In genomic region chr16:26041021-26041928, GRCm38 (mm10) we compare ENCODE assay signal across 8 mouse cellular contexts.
A peak's percentile ranks its signal among the peaks of the same experiment; 100 is the strongest.
DNase-seq lines count a peak whose midpoint lies in the region; ATAC-seq and TF ChIP-seq lines count a peak whose summit lies in the region.

No protein-coding gene starts in this region.

- TF ChIP-seq CTCF in hindbrain, postnatal 0 days (IDR thresholded peaks at IDR 0.05; ENCODE audit: low read depth), result no peak
- TF ChIP-seq CTCF in stomach, postnatal 0 days (IDR thresholded peaks at IDR 0.05; ENCODE audit: low read depth), result no peak

- no peaks in the 10 kb centered on the region for H3K27me3 ChIP-seq in hindbrain, embryonic 11.5 days (ENCODE audit: control insufficient read depth, insufficient read depth, low read length)
- H3K27me3 ChIP-seq in hindbrain, postnatal 0 days (ENCODE audit: insufficient read depth, low read length), result no peaks in the 10 kb centered on the region
- H3K27me3 ChIP-seq in liver, embryonic 12.5 days (replicated peaks), result no peaks in the 10 kb centered on the region
- no peaks in the 10 kb centered on the region for H3K27me3 ChIP-seq in stomach, postnatal 0 days (ENCODE audit: control insufficient read depth, insufficient read depth, low read length)

- no peaks in the 10 kb centered on the region for H3K9me3 ChIP-seq in hindbrain, embryonic 11.5 days (ENCODE audit: control insufficient read depth, low read length)
- H3K9me3 ChIP-seq in hindbrain, postnatal 0 days (ENCODE audit: low read length), result no peaks in the 10 kb centered on the region
- H3K9me3 ChIP-seq in liver, embryonic 12.5 days (replicated peaks), result no peaks in the 10 kb centered on the region
- no peaks in the 10 kb centered on the region for H3K9me3 ChIP-seq in stomach, postnatal 0 days (ENCODE audit: control insufficient read depth, low read length)

- WGBS in hindbrain, embryonic 11.5 days, result 65% methylated on average over 12 of the region's 12 CpGs
- 68% methylated on average over 12 of the region's 12 CpGs for WGBS in hindbrain, postnatal 0 days
- 17% methylated on average over 12 of the region's 12 CpGs for WGBS in liver, embryonic 12.5 days (ENCODE audit: insufficient replicate concordance)
- 37% methylated on average over 12 of the region's 12 CpGs for WGBS in stomach, postnatal 0 days

- no peak overlapping the region for H3K9ac ChIP-seq in hindbrain, embryonic 11.5 days (ENCODE audit: low read depth, low read length)
- no peak overlapping the region for H3K9ac ChIP-seq in hindbrain, postnatal 0 days (replicated peaks; ENCODE audit: low read length)
- no peak overlapping the region for H3K9ac ChIP-seq in liver, embryonic 12.5 days
- H3K9ac ChIP-seq in stomach, postnatal 0 days (ENCODE audit: low read length), result no peak overlapping the region

- peak; percentile 22 for DNase-seq in hindbrain, embryonic 11.5 days (ENCODE audit: low spot score)
- DNase-seq in hindbrain, postnatal 0 days (ENCODE audit: low spot score), result no peak
- DNase-seq in adrenal gland, postnatal 10 days, result peak; percentile 36
- DNase-seq in heart, adult 8-10 months (ENCODE audit: low spot score), result peak; percentile 71
- no peak for DNase-seq in stomach, postnatal 0 days (ENCODE audit: low spot score)
- no peak for DNase-seq in cerebellum, adult 11-12 months
- DNase-seq in frontal cortex, postnatal 10 days (ENCODE audit: low spot score in 2 of 2), result no peak

- no peak overlapping the region for H3K4me3 ChIP-seq in hindbrain, embryonic 11.5 days (ENCODE audit: low read depth, low read length)
- no peak overlapping the region for H3K4me3 ChIP-seq in hindbrain, postnatal 0 days (ENCODE audit: low read length)
- H3K4me3 ChIP-seq in liver, embryonic 12.5 days, result no peak overlapping the region
- H3K4me3 ChIP-seq in stomach, postnatal 0 days (ENCODE audit: low read depth, low read length), result no peak overlapping the region

- no peak overlapping the region for H3K4me2 ChIP-seq in hindbrain, embryonic 11.5 days (replicated peaks; ENCODE audit: low read depth, low read length)
- H3K4me2 ChIP-seq in hindbrain, postnatal 0 days (ENCODE audit: low read depth, low read length), result no peak overlapping the region
- H3K4me2 ChIP-seq in liver, embryonic 12.5 days, result peak overlapping the region; percentile 34
- peak overlapping the region; percentile 20 for H3K4me2 ChIP-seq in stomach, postnatal 0 days (replicated peaks; ENCODE audit: low read depth)

- no peaks in the 10 kb centered on the region for H3K4me1 ChIP-seq in hindbrain, embryonic 11.5 days (replicated peaks; ENCODE audit: control insufficient read depth, insufficient read depth, low read length)
- no peaks in the 10 kb centered on the region for H3K4me1 ChIP-seq in hindbrain, postnatal 0 days (ENCODE audit: insufficient read depth, low read length)
- peaks cover 10% of the 10 kb centered on the region; the same call in 1 of the 2 replicates for H3K4me1 ChIP-seq in liver, embryonic 12.5 days
- H3K4me1 ChIP-seq in stomach, postnatal 0 days (replicated peaks; ENCODE audit: control insufficient read depth, insufficient read depth), result 0 out of 2 replicates have a peak, but pooled peaks cover 2% of the 10 kb centered on the region

- ATAC-seq in hindbrain, embryonic 11.5 days (ENCODE audit: low FRiP score), result no peak
- no peak for ATAC-seq in hindbrain, postnatal 0 days
- peak; percentile 78 for ATAC-seq in liver, embryonic 12.5 days
- no peak; the same call in 1 of the 2 replicates for ATAC-seq in stomach, postnatal 0 days (ENCODE audit: low FRiP score, low TSS enrichment)

- no peak for TF ChIP-seq EP300 in stomach, postnatal 0 days (optimal IDR thresholded peaks at IDR 0.05)

- no peaks in the 10 kb centered on the region for H3K36me3 ChIP-seq in hindbrain, embryonic 11.5 days (ENCODE audit: control insufficient read depth, insufficient read depth, low read length)
- H3K36me3 ChIP-seq in hindbrain, postnatal 0 days (ENCODE audit: insufficient read depth, low read length), result no peaks in the 10 kb centered on the region
- H3K36me3 ChIP-seq in liver, embryonic 12.5 days, result no peaks in the 10 kb centered on the region
- H3K36me3 ChIP-seq in stomach, postnatal 0 days (ENCODE audit: control insufficient read depth, insufficient read depth, low read length), result no peaks in the 10 kb centered on the region

- H3K27ac ChIP-seq in hindbrain, embryonic 11.5 days (ENCODE audit: low read depth, low read length), result no peak overlapping the region
- H3K27ac ChIP-seq in hindbrain, postnatal 0 days, result no peak overlapping the region
- H3K27ac ChIP-seq in liver, embryonic 12.5 days, result no peak overlapping the region
- peak overlapping the region; percentile 58 for H3K27ac ChIP-seq in stomach, postnatal 0 days (replicated peaks)

Comparison
In these comparisons a context has a peak if more than half of its experiments do, and no peak if none do; other contexts are left out.
1. DNase-seq: peak in hindbrain, embryonic 11.5 days (single experiment), adrenal gland, postnatal 10 days (single experiment) and heart, adult 8-10 months (single experiment); none in hindbrain, postnatal 0 days (single experiment), stomach, postnatal 0 days (single experiment), cerebellum, adult 11-12 months (single experiment) and frontal cortex, postnatal 10 days (0 of 2).
2. H3K4me2 ChIP-seq: peak in liver, embryonic 12.5 days (single experiment) and stomach, postnatal 0 days (single experiment); none in hindbrain, embryonic 11.5 days (single experiment) and hindbrain, postnatal 0 days (single experiment).